Mouse (Mus musculus) granulocyte monocyte progenitor cell, adult 5-6 weeks (primary cell): ENCODE data around the gene Mboat2. TPM values are rescaled to one million over a fixed set of nuclear protein-coding genes. Genes with fewer than 3 reads are reported as not detected.
A peak's percentile ranks its signal among the peaks of the same experiment; 100 is the strongest.

ENCODE experiments used
- ATAC-seq: replicated peaks from 2 replicates; pipeline ENCODE4 v1.8.0; 2016; ENCODE audit warnings: mild to moderate bottlenecking, moderate TSS enrichment, inconsistent platforms; ENCODE audit not compliant: poor library complexity, severe bottlenecking
- total RNA-seq, 2 experiments: library from RNA; stranded (forward) in 1 of 2; stranded (reverse) in 1 of 2; fragments of 200-712, 200-1000 nt in 1 of 2; fragments of >200 nt in 1 of 2; fragmentation: Nextera tagmentation in 1 of 2; gene quantifications; 2 replicates each; pipeline ENCODE4 v1.2.3; 2014 to 2017

Mboat2 gene
- total RNA-seq, 2 experiments from 2014 or later, result 0.39 to 0.98 TPM

DNA sequence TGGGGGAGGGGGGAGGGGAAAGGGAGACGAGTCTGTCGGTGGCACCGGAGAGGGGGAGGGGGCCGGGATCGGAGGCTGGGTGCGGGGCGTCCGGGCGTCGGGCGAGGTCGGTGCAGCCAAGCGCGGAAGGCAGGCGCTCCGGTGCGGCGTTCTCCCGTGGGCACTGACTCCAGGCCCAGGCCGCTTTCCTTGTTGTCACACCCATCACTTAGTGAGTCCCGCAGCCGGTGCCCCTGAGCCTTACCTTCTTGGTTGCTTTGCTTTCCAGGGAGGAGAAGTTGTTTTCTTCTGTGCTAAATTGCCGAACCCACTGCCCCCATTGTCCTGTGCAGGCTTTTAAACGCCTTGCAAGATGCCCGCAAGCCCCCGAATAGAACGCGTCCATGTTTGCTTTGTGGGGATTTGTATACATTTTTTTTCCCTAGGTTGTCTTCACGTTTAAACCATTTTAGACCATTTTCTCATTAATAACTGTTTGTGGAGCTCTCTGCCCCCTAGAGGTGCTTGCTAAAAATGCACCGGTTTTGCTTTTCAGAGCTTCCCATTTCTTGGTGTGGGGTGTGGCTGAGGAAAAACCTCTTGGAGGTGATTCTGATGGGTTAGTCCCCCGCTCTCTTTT is 144.5 kb downstream of the Mboat2 start:
- ATAC-seq, result peak; percentile 66

DNA sequence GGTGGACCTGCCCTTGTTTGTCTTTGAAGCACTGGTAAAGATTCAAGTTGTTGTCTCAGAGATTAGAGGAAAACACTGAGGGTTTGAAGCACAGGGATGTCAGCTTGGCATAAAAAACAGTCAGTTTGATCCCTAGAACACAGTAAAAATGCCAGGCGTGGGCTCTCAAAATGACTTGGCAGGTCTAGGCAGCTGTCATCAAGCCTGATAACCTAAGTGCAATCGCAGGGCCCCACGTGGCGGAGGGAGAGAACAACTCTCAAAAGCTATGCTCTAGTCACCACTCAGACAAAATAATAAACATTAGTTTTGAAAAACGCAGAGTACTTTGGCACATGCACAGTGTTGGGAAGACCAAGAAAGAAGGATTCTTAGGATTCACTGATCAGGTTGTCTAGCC is 154.5 kb downstream of the Mboat2 start:
- no peak for ATAC-seq

DNA sequence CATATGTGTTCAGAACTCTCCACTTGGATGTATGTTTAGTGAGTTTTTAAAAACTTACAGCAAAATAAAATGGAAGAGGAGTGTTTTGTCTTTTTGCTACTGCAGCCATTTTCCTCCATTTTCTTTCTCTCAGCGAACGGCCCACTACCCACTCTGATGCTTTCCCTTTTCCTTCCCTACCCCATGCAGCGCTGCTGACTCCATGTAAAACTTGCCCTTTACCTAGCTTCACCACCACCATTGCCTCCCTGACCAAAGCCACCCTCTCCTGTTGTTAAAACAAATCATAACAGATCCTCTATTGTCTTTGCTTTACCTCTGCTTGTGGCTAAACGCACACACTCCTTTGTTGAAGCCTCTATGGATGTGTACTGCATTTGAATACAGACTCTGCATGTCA is 164.7 kb downstream of the Mboat2 start:
- no peak for ATAC-seq

DNA sequence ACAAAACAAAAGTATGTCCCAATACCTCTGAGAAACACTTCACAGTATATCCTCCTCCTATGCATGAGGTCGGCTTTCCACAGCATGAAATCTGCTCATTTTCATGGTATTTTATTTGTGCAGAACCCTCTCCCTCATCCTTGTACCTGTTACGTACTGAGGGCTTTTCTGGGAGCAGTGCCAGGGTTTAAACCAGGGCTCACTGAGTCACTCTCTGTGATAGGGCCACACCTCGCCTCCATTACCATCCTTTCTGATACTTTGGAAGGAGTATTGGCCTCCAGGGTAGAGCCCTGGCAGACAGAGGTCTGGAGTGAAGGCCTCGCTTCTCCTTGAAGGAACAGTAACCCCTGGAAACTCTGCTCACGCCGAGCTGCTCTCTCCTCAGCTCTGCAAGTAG is 174.7 kb downstream of the Mboat2 start:
- ATAC-seq, result no peak

DNA sequence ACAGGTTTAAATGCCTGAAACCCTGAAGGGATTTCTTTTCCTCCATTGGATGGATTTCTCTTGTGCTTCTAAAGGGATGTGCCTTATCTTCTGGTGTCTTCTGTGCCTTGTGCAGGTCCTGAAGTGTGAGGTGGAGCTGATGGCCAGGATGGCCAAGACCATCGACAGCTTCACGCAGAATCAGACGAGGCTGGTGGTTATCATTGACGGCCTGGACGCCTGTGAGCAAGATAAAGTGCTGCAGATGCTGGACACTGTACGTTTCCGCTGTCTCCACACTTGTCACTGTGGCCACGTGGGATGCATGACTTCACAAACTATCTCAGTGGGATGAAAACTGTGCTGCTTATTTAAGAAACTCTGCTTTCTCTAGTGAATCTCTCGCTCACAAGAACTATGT is 179.3 kb downstream of the Mboat2 start:
- no peak for ATAC-seq

DNA sequence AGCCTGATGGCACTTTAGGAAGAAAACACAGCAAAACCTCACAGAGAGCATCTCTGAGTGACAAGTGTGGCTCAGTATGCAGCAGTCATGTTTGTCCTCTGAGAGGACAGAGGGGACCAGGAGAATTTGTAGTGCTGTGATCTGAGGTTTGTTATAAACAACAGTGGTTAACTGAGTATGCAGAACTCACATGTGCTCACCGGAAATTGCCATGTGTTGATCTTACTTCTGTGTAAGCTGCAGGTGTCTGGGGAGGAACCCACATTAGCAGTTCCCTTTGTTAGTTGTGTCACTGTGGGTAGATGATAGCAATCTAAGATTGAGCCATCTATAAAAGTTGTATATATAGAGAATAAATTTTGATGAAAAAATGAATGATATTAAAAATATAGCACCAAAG is 179.7 kb downstream of the Mboat2 start:
- no peak for ATAC-seq

DNA sequence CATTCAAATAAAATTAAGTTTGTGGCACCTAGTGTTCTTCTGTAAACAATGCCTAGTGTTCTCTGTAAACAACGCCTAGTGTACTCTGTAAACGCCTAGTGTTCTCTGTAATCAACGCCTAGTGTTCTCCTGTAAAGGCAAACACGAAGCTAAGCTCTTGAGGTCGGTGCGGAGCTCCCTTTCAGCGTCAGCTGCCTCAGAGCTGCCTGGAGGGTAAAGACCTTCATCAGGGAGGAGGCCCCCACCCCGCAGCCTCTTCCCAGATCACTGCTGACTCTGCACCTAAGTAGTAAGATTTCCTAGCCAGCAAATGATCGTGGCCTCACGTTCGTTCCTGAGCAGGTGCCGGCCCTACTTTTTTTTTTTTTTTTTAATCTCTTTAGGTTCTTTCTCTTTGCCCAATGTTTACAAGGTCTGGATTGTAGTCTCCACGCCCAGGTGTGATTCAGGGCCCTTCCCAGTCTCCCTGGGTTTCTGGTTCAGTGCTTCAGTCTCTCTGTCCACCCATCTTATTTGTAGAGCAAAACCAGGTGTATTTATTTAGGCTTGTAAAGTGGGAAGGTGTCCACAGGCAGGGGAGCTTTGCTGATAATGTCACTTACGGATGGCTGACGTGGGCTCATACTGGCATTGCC is 181.2 kb downstream of the Mboat2 start:
- ATAC-seq, result no peak

DNA sequence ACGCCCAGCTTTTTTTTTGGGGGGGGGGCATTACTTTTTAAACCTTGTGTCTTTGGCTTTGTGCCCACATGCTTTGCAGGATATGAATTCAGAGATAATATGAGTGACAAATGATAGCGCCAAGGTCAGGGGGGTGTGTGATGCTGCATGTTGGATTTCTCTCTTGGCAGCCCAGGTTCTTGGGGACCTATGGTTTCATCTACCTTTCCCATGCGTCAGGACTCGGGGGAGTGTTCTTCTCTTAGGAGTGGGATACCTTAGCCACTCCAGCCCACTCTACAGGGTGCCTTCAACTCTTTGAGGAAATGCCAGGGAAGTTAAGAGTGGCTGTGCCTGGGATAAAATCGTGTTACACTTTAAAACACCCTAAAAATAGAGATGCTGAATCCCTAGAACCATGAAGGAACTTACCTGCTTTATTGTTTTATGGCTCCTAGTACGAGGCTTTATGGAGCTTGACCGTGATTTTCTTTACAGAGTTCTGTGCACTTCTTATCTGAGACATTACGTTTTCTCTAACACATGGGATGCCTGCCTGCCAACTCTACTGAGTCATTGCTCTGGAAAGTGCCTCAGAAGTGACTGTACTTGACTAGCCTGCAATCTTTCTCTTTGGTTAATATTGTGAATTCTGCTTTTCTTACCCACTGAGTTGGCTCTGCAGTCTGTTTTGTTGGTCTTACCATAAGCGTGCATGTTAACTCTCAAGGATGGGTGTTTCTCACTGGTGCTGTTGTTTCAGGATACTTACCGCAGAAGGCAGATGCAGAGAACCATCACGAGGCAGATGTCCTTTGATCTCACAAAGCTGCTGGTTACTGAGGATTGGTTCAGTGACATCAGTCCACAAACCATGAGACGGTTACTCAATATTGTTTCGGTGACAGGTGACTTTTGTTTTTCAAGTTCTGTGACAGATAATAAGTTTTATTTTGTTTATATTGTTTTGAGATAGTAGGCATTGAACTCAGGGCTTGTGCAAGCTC is 182.2 kb downstream of the Mboat2 start:
- no peak for ATAC-seq

Other genes starting within 250 kb of the Mboat2 start
- gene Klf11, start 179.6 kb upstream of the Mboat2 start, total RNA-seq (2014; fragmentation: Nextera tagmentation), result 7.1 and 13.2 TPM in 2 replicates
- gene Klf11, start 179.6 kb upstream of the Mboat2 start, total RNA-seq (2017), result 10.0 and 12.7 TPM in 2 replicates
- not detected in 2 replicates for gene Cys1, start 149.1 kb upstream of the Mboat2 start, total RNA-seq (2014; fragmentation: Nextera tagmentation)
- gene Cys1, start 149.1 kb upstream of the Mboat2 start, total RNA-seq (2017), result not detected in 2 replicates
- gene Rrm2, start 122.6 kb upstream of the Mboat2 start, total RNA-seq (2014; fragmentation: Nextera tagmentation), result 132 and 162 TPM in 2 replicates
- 130 and 144 TPM in 2 replicates for gene Rrm2, start 122.6 kb upstream of the Mboat2 start, total RNA-seq (2017)
- 31.0 and 34.2 TPM in 2 replicates for gene Kidins220, start 144.0 kb downstream of the Mboat2 start, total RNA-seq (2014; fragmentation: Nextera tagmentation)
- gene Kidins220, start 144.0 kb downstream of the Mboat2 start, total RNA-seq (2017), result 40.0 and 64.8 TPM in 2 replicates